Mouse (Mus musculus) heart, postnatal 0 days (tissue): ENCODE measurements at regions not wholly inside any gene's neighbourhood (a gene's known extent, or its start where the extent isn't known, plus 50 kb on each side); places are given as distances from the start of the nearest gene placed in this dataset.

Source experiments
- ATAC-seq: fragments of 200-750 bp; cut with Nextera tagmentation; 2 replicates; pipeline ENCODE4 v1.8.0; 2017; ENCODE audit warnings: low read depth, moderate number of reproducible peaks, moderate library complexity; ENCODE audit not compliant: insufficient read depth
- DNase-seq: peaks from one replicate; pipeline ENCODE4 v3.0.0-alpha.2; 2016; ENCODE audit warnings: low spot score
- H3K27ac ChIP-seq: fragments of 300-500 bp; sonication (generic); 2 replicates; pipeline ENCODE4 v1.5.1; 2014; ENCODE audit warnings: low read depth, mild to moderate bottlenecking
- H3K27me3 ChIP-seq: fragments of 300-500 bp; sonication (generic); 2 replicates; pipeline ENCODE4 v1.6.1; 2014; ENCODE audit warnings: low read length, mixed read lengths; ENCODE audit not compliant: control insufficient read depth, insufficient read depth
- H3K36me3 ChIP-seq: fragments of 300-500 bp; sonication (generic); replicated peaks from 2 replicates; pipeline ENCODE4 v1.6.1; 2014; ENCODE audit warnings: low read length, mixed read lengths; ENCODE audit not compliant: control insufficient read depth, insufficient read depth
- H3K4me1 ChIP-seq: fragments of 300-500 bp; sonication (generic); 2 replicates; pipeline ENCODE4 v1.6.1; 2014; ENCODE audit warnings: antibody characterized with exemption; ENCODE audit not compliant: control insufficient read depth, insufficient read depth
- H3K4me2 ChIP-seq: fragments of 300-500 bp; sonication (generic); 2 replicates; pipeline ENCODE4 v1.6.1; 2014; ENCODE audit warnings: low read depth, mild to moderate bottlenecking, low read length, moderate library complexity
- H3K4me3 ChIP-seq: fragments of 300-500 bp; sonication (generic); 2 replicates; pipeline ENCODE4 v1.5.1; 2014; ENCODE audit warnings: low read depth, low read length
- H3K9ac ChIP-seq: fragments of 300-500 bp; sonication (generic); replicated peaks from 2 replicates; pipeline ENCODE4 v1.6.1; 2014; ENCODE audit warnings: low read depth, low read length, mixed read lengths
- H3K9me3 ChIP-seq: fragments of 300-500 bp; sonication (generic); replicated peaks from 2 replicates; pipeline ENCODE4 v1.6.1; 2016; ENCODE audit warnings: low read length; ENCODE audit not compliant: control insufficient read depth
- CTCF ChIP-seq: IDR thresholded peaks from 2 replicates; pipeline ENCODE4 v1.5.1; 2016; ENCODE audit warnings: antibody characterized with exemption, control low read depth, low read depth
- EP300 ChIP-seq: IDR thresholded peaks from 2 replicates; pipeline ENCODE4 v1.6.1; 2016; ENCODE audit warnings: antibody characterized with exemption, low read depth
- whole genome bisulfite sequencing: fragments of 180-500 bp; shearing (Covaris S2); extraction: QIAGEN DNeasy Blood & Tissue Kit; methylation state at CpG from one replicate; pipeline ENCODE4 v1.1.7; 2014; 5-methylcytosine and 5-hydroxymethylcytosine counted together

GRCm38 (mm10) chr4:131196147-131196546 is 252.0 kb downstream of the Matn1 start:
- no peaks in the 10 kb centered on the region for H3K9me3 ChIP-seq
- H3K27ac ChIP-seq: no peak overlapping the region
- no peak for DNase-seq
- H3K36me3 ChIP-seq: no peaks in the 10 kb centered on the region
- WGBS: 75% methylated on average over 4 of the region's 4 CpGs
- H3K9ac ChIP-seq: no peak overlapping the region
- H3K4me3 ChIP-seq: no peak overlapping the region
- ATAC-seq: no peak
- no peak overlapping the region for H3K4me2 ChIP-seq
- TF ChIP-seq CTCF (no peak), EP300 (no peak)
- no peaks in the 10 kb centered on the region for H3K27me3 ChIP-seq
- no peaks in the 10 kb centered on the region for H3K4me1 ChIP-seq

- no peaks in the 10 kb centered on the region for H3K36me3 ChIP-seq
- no peak overlapping the region for H3K4me2 ChIP-seq
- H3K27me3 ChIP-seq: no peaks in the 10 kb centered on the region
- H3K4me3 ChIP-seq: no peak overlapping the region
- no peaks in the 10 kb centered on the region for H3K4me1 ChIP-seq
- no peaks in the 10 kb centered on the region for H3K9me3 ChIP-seq
- no peak overlapping the region for H3K27ac ChIP-seq
- no peak overlapping the region for H3K9ac ChIP-seq
- WGBS: 88% methylated on average over 12 of the region's 12 CpGs
- ATAC-seq: no peak
- no peak for DNase-seq
- TF ChIP-seq CTCF (no peak), EP300 (no peak)
Measured at GRCm38 (mm10) chr4:131203721-131204120, 259.5 kb downstream of the Matn1 start.

GRCm38 (mm10) chr4:131204722-131205121 is 260.5 kb downstream of the Matn1 start:
- no peaks in the 10 kb centered on the region for H3K9me3 ChIP-seq

GRCm38 (mm10) chr4:131205127-131205526 is 260.9 kb downstream of the Matn1 start:
- Histone ChIP-seq H3K4me3 (no peak overlapping the region), H3K9ac (no peak overlapping the region), H3K4me2 (no peak overlapping the region), H3K4me1 (no peaks in the 10 kb centered on the region), H3K36me3 (no peaks in the 10 kb centered on the region), H3K27me3 (no peaks in the 10 kb centered on the region), H3K9me3 (no peaks in the 10 kb centered on the region), H3K27ac (no peak overlapping the region)
- ATAC-seq (no peak), DNase-seq (no peak)
- WGBS: 74% methylated on average over 2 of the region's 2 CpGs
- TF ChIP-seq CTCF (no peak), EP300 (no peak)

More at GRCm38 (mm10) chr4:131204722-131205121, 260.5 kb downstream of the Matn1 start:
- Histone ChIP-seq H3K4me2 (no peak overlapping the region), H3K4me1 (no peaks in the 10 kb centered on the region), H3K4me3 (no peak overlapping the region), H3K36me3 (no peaks in the 10 kb centered on the region), H3K27me3 (no peaks in the 10 kb centered on the region), H3K27ac (no peak overlapping the region), H3K9ac (no peak overlapping the region)
- TF ChIP-seq CTCF: no peak
- TF ChIP-seq EP300: no peak
- 72% methylated on average over 3 of the region's 3 CpGs for WGBS
- DNase-seq: no peak
- no peak for ATAC-seq

- H3K36me3 ChIP-seq: no peaks in the 10 kb centered on the region
- no peak overlapping the region for H3K4me2 ChIP-seq
- no peak for ATAC-seq
- DNase-seq: no peak
- 0 out of 2 replicates have a peak, but pooled peaks cover under 1% of the 10 kb centered on the region for H3K9me3 ChIP-seq
- no peaks in the 10 kb centered on the region for H3K4me1 ChIP-seq
- H3K27me3 ChIP-seq: no peaks in the 10 kb centered on the region
- H3K27ac ChIP-seq: no peak overlapping the region
- H3K4me3 ChIP-seq: no peak overlapping the region
- H3K9ac ChIP-seq: no peak overlapping the region
- no peak for TF ChIP-seq CTCF
- no peak for TF ChIP-seq EP300
- 66% methylated on average over 4 of the region's 4 CpGs for WGBS
Measured at GRCm38 (mm10) chr4:131205685-131206084, 261.5 kb downstream of the Matn1 start.

GRCm38 (mm10) chr4:131206181-131206885 is 262.1 kb downstream of the Matn1 start:
- Histone ChIP-seq H3K27ac (no peak overlapping the region), H3K9me3 (0 out of 2 replicates have a peak, but pooled peaks cover 6% of the 10 kb centered on the region), H3K9ac (no peak overlapping the region), H3K4me2 (no peak overlapping the region), H3K36me3 (no peaks in the 10 kb centered on the region), H3K4me3 (no peak overlapping the region), H3K27me3 (no peaks in the 10 kb centered on the region), H3K4me1 (no peaks in the 10 kb centered on the region)
- DNase-seq (no peak), ATAC-seq (no peak)
- TF ChIP-seq CTCF (no peak), EP300 (no peak)
- WGBS: 77% methylated on average over 8 of the region's 8 CpGs
